ENCODE assay signal across 15 mouse cellular contexts in genomic region chr12:108995976-108996636, GRCm38 (mm10).
DNase-seq lines count a peak whose midpoint lies in the region; ATAC-seq and TF ChIP-seq lines count a peak whose summit lies in the region.
"Had no signal": no experiment of that assay in that cellular context is flagged by ENCODE, and none has a peak within 500 bp of the region (broad histone marks: within the 10 kb centered on the region; RNA-seq: fewer than 3 reads in every experiment).

No protein-coding gene starts in this region.

- TF ChIP-seq CTCF in liver, postnatal 0 days (IDR thresholded peaks at IDR 0.05; ENCODE audit: low read depth) = peak; percentile 20; the same call in 1 of the 2 replicates
- TF ChIP-seq CTCF in lung, postnatal 0 days (IDR thresholded peaks at IDR 0.05) = no peak; the same call in 1 of the 2 replicates

- no peak overlapping the region for H3K27ac ChIP-seq in liver, postnatal 0 days (ENCODE audit: low read depth)
- no peak overlapping the region for H3K27ac ChIP-seq in liver, embryonic 11.5 days (ENCODE audit: low read depth, low read length)
- H3K27ac ChIP-seq in lung, postnatal 0 days (ENCODE audit: low read length) = no peak overlapping the region
- H3K27ac ChIP-seq: embryonic facial prominence, embryonic 13.5 days; stomach, embryonic 15.5 days had no signal

- TF ChIP-seq EP300 in liver, postnatal 0 days (IDR thresholded peaks at IDR 0.05; ENCODE audit: low read depth) = no peak
- TF ChIP-seq EP300 in lung, postnatal 0 days (IDR thresholded peaks at IDR 0.05) = no peak

- no peaks in the 10 kb centered on the region for H3K27me3 ChIP-seq in liver, postnatal 0 days (ENCODE audit: insufficient read depth, low read length)
- no peaks in the 10 kb centered on the region; the same call in 1 of the 2 replicates for H3K27me3 ChIP-seq in liver, embryonic 11.5 days (replicated peaks; ENCODE audit: control insufficient read depth, insufficient read depth, low read length)
- no peaks in the 10 kb centered on the region for H3K27me3 ChIP-seq in lung, postnatal 0 days (replicated peaks; ENCODE audit: insufficient read depth, low read length)
- H3K27me3 ChIP-seq: CH12.LX; stomach, embryonic 15.5 days had no signal

- no peak for ATAC-seq in cerebellum, adult (ENCODE audit: insufficient number of reproducible peaks, low FRiP score, low TSS enrichment)
- no peak for ATAC-seq in liver, postnatal 0 days
- no peak for ATAC-seq in liver, embryonic 11.5 days (replicated peaks; ENCODE audit: low FRiP score)
- no peak for ATAC-seq in lung, postnatal 0 days

- no peak overlapping the region for H3K4me2 ChIP-seq in liver, postnatal 0 days (ENCODE audit: low read depth, low read length)
- no peak overlapping the region for H3K4me2 ChIP-seq in liver, embryonic 11.5 days
- no peak overlapping the region for H3K4me2 ChIP-seq in lung, postnatal 0 days (replicated peaks; ENCODE audit: low read depth, low read length)
- H3K4me2 ChIP-seq: embryonic facial prominence, embryonic 13.5 days; midbrain, embryonic 11.5 days; stomach, embryonic 15.5 days had no signal

- H3K4me1 ChIP-seq in liver, postnatal 0 days (ENCODE audit: insufficient read depth) = no peaks in the 10 kb centered on the region
- H3K4me1 ChIP-seq in liver, embryonic 11.5 days (replicated peaks; ENCODE audit: control insufficient read depth, insufficient read depth, low read length) = peaks cover 2% of the 10 kb centered on the region; the same call in 1 of the 2 replicates
- H3K4me1 ChIP-seq in lung, postnatal 0 days (ENCODE audit: insufficient read depth, low read depth, low read length) = no peaks in the 10 kb centered on the region
- H3K4me1 ChIP-seq: stomach, embryonic 15.5 days had no signal

- WGBS in liver, postnatal 0 days (ENCODE audit: insufficient replicate concordance) = 68% methylated on average over 12 of the region's 12 CpGs
- WGBS in liver, embryonic 11.5 days = 75% methylated on average over 12 of the region's 12 CpGs
- WGBS in lung, postnatal 0 days = 79% methylated on average over 12 of the region's 12 CpGs

- H3K9ac ChIP-seq in liver, postnatal 0 days (replicated peaks) = no peak overlapping the region
- no peak overlapping the region for H3K9ac ChIP-seq in liver, embryonic 11.5 days (ENCODE audit: low read depth, low read length)
- H3K9ac ChIP-seq in lung, postnatal 0 days (replicated peaks; ENCODE audit: low read depth) = no peak overlapping the region
- H3K9ac ChIP-seq: embryonic facial prominence, embryonic 13.5 days; stomach, embryonic 15.5 days had no signal

- no peaks in the 10 kb centered on the region for H3K36me3 ChIP-seq in liver, postnatal 0 days (replicated peaks; ENCODE audit: insufficient read depth, low read length)
- H3K36me3 ChIP-seq in liver, embryonic 11.5 days (ENCODE audit: control insufficient read depth, insufficient read depth, low read length) = no peaks in the 10 kb centered on the region
- no peaks in the 10 kb centered on the region for H3K36me3 ChIP-seq in lung, postnatal 0 days (ENCODE audit: insufficient read depth, low read length)
- H3K36me3 ChIP-seq: embryonic facial prominence, embryonic 13.5 days; stomach, embryonic 15.5 days had no signal

- DNase-seq in cerebellum, adult 11 months = peak; percentile 28
- no peak for DNase-seq in liver, postnatal 0 days
- no peak for DNase-seq in liver, embryonic 11.5 days (ENCODE audit: low spot score)
- peak; percentile 62 for DNase-seq in ZHBTc4 (ENCODE audit: low read depth, low spot score)
- peak; percentile 80 to 85 for DNase-seq in cerebellum, postnatal 14 days
- no peak for DNase-seq in layer of hippocampus, postnatal 10 days (ENCODE audit: low spot score in 2 of 2)
- no peak for DNase-seq in lung, postnatal 0 days (ENCODE audit: low spot score)
- DNase-seq: adrenal gland, postnatal 25 days; heart, postnatal 36 days; kidney, postnatal 36 days had no signal

- H3K4me3 ChIP-seq in liver, postnatal 0 days (ENCODE audit: low read depth, low read length) = no peak overlapping the region
- H3K4me3 ChIP-seq in liver, embryonic 11.5 days (ENCODE audit: low read depth, low read length) = no peak overlapping the region
- no peak overlapping the region for H3K4me3 ChIP-seq in lung, postnatal 0 days (ENCODE audit: low read depth, low read length)
- H3K4me3 ChIP-seq: embryonic facial prominence, embryonic 13.5 days; stomach, embryonic 15.5 days had no signal

- H3K9me3 ChIP-seq in liver, postnatal 0 days (ENCODE audit: low read length) = no peaks in the 10 kb centered on the region
- no peaks in the 10 kb centered on the region for H3K9me3 ChIP-seq in liver, embryonic 11.5 days (ENCODE audit: control insufficient read depth, low read length)
- no peaks in the 10 kb centered on the region for H3K9me3 ChIP-seq in lung, postnatal 0 days (ENCODE audit: low read length)
- H3K9me3 ChIP-seq: embryonic facial prominence, embryonic 13.5 days; stomach, embryonic 15.5 days had no signal

Comparison
In these comparisons a context has a peak if more than half of its experiments do, and no peak if none do; other contexts are left out.
1. DNase-seq: peak in cerebellum, adult 11 months (single experiment), ZHBTc4 (single experiment) and cerebellum, postnatal 14 days (2 of 2); none in liver, postnatal 0 days (single experiment), liver, embryonic 11.5 days (single experiment), layer of hippocampus, postnatal 10 days (0 of 2) and lung, postnatal 0 days (single experiment).